Mouse (Mus musculus) embryonic fibroblast, embryonic 13.5 days (primary cell): ENCODE measurements around the gene Amph.

Source experiments
- CTCF ChIP-seq: IDR thresholded peaks from 2 replicates; pipeline ENCODE4 v1.5.1; 2011; ENCODE audit warnings: mild to moderate bottlenecking, control low read depth, low read length, moderate library complexity, borderline replicate concordance; ENCODE audit not compliant: insufficient read depth
- POLR2A ChIP-seq: IDR thresholded peaks from 2 replicates; pipeline ENCODE4 v1.6.1; 2011; ENCODE audit warnings: low read depth, mild to moderate bottlenecking, control low read depth, low read length, moderate library complexity

DNA sequence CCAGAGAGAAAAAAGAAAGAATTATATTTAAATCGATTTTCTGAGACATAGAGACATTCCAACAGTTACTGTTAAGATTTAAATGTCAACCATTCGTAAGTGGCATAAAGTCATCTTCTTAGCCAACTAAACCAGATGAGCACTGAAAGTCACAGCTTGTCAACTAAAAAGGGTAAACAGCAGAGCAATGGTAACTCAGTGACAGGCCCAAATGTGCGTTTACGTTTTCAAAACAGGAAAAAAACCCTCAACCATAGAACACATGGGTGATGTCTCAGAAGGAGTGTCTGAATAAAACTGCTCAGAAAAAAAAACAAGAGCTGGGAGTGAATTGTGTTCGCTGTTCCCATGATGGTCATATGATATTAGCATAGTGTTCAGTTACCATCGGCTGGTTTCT lies 44.4 kb upstream of the Amph start:
- TF ChIP-seq CTCF, result no peak
- TF ChIP-seq POLR2A, result no peak
